Mouse (Mus musculus): ENCODE data around the gene Nkain1.

GRCm38 (mm10) chr4:130539706-130540105 is 34.3 kb downstream of the Nkain1 start:
- TF ChIP-seq CTCF (IDR thresholded peaks at IDR 0.05) (no peak), EP300 (IDR thresholded peaks at IDR 0.05; ENCODE audit: insufficient read depth, low read depth, low read length) (no peak)

All from heart, adult 2 months (tissue).